ENCODE assay signal across 7 mouse cellular contexts in genomic region chr11:69876867-69877266, GRCm38 (mm10). TPM values are rescaled to one million over a fixed set of nuclear protein-coding genes. Genes with fewer than 3 reads are reported as not detected.
A peak's percentile ranks its signal among the peaks of the same experiment; 100 is the strongest.
DNase-seq lines count a peak whose midpoint lies in the region; ATAC-seq and TF ChIP-seq lines count a peak whose summit lies in the region.

No protein-coding gene starts in this region.

- H3K27me3 ChIP-seq in intestine, embryonic 15.5 days (replicated peaks): no peaks in the 10 kb centered on the region
- no peaks in the 10 kb centered on the region for H3K27me3 ChIP-seq in limb, embryonic 10.5 days (ENCODE audit: low read depth, poor library complexity, severe bottlenecking)
- peaks cover 17% of the 10 kb centered on the region for H3K27me3 ChIP-seq in midbrain, embryonic 13.5 days
- no peaks in the 10 kb centered on the region for H3K27me3 ChIP-seq in small intestine, adult 2 months (ENCODE audit: control insufficient read depth, insufficient read depth, low read length)

- peak overlapping the region; percentile 32; the same call in 1 of the 2 replicates for H3K27ac ChIP-seq in intestine, embryonic 15.5 days
- H3K27ac ChIP-seq in limb, embryonic 10.5 days: peak overlapping the region; percentile 15; the same call in 1 of the 2 replicates
- H3K27ac ChIP-seq in midbrain, embryonic 13.5 days: peak overlapping the region; percentile 14; the same call in 1 of the 2 replicates
- H3K27ac ChIP-seq in small intestine, adult 2 months (ENCODE audit: insufficient read depth, low read depth, low read length): peak overlapping the region; percentile 17; the same call in 1 of the 2 replicates

- peak; percentile 24 for ATAC-seq in intestine, embryonic 15.5 days
- peak; percentile 44 for ATAC-seq in midbrain, embryonic 13.5 days

- H3K4me1 ChIP-seq in intestine, embryonic 15.5 days (replicated peaks): peaks cover 27% of the 10 kb centered on the region
- H3K4me1 ChIP-seq in limb, embryonic 10.5 days: peaks cover 50% of the 10 kb centered on the region
- peaks cover 34% of the 10 kb centered on the region for H3K4me1 ChIP-seq in midbrain, embryonic 13.5 days (replicated peaks)
- H3K4me1 ChIP-seq in small intestine, adult 2 months (ENCODE audit: control insufficient read depth, insufficient read depth, insufficient read length, low read length): peaks cover 11% of the 10 kb centered on the region

- H3K4me3 ChIP-seq in intestine, embryonic 15.5 days (replicated peaks): no peak overlapping the region; the same call in 1 of the 2 replicates
- peak overlapping the region; percentile 33 for H3K4me3 ChIP-seq in limb, embryonic 10.5 days
- peak overlapping the region; percentile 17 for H3K4me3 ChIP-seq in midbrain, embryonic 13.5 days (replicated peaks)
- no peak overlapping the region for H3K4me3 ChIP-seq in small intestine, adult 2 months (ENCODE audit: low read depth, low read length)

- H3K9ac ChIP-seq in intestine, embryonic 15.5 days: no peak overlapping the region
- 0 out of 2 replicates have a peak overlapping the region, but pooled peaks have one; percentile 10 for H3K9ac ChIP-seq in midbrain, embryonic 13.5 days (replicated peaks)

- 8% methylated on average over 12 of the region's 12 CpGs for WGBS in intestine, embryonic 15.5 days
- WGBS in limb, embryonic 10.5 days: 5% methylated on average over 12 of the region's 12 CpGs
- WGBS in midbrain, embryonic 13.5 days: 1% methylated on average over 12 of the region's 12 CpGs
- 1% methylated on average over 12 of the region's 12 CpGs for WGBS in small intestine, adult 2 months

- TF ChIP-seq POLR2A in small intestine, adult 2 months (IDR thresholded peaks at IDR 0.05; ENCODE audit: low read depth, low read length): no peak

- no peaks in the 10 kb centered on the region for H3K36me3 ChIP-seq in intestine, embryonic 15.5 days
- no peaks in the 10 kb centered on the region for H3K36me3 ChIP-seq in limb, embryonic 10.5 days
- no peaks in the 10 kb centered on the region for H3K36me3 ChIP-seq in midbrain, embryonic 13.5 days
- H3K36me3 ChIP-seq in small intestine, adult 2 months (ENCODE audit: control insufficient read depth, insufficient read depth, low read length): no peaks in the 10 kb centered on the region

- peak; percentile 85 to 94 for DNase-seq in adrenal gland, adult (ENCODE audit: inconsistent age in 2 of 2, low spot score in 1 of 2)
- DNase-seq in embryo, embryonic 10.5 days (ENCODE audit: low spot score): peak; percentile 88
- DNase-seq in gastrocnemius, postnatal 25 days: peak; percentile 78
- peak; percentile 89 for DNase-seq in limb, embryonic 10.5 days (ENCODE audit: low spot score)

- H3K4me2 ChIP-seq in intestine, embryonic 15.5 days (replicated peaks): peak overlapping the region; percentile 34
- H3K4me2 ChIP-seq in midbrain, embryonic 13.5 days (replicated peaks): peak overlapping the region; percentile 37

- peak; percentile 90 for TF ChIP-seq CTCF in small intestine, adult 2 months (IDR thresholded peaks at IDR 0.05; ENCODE audit: extremely low read depth, insufficient read length, insufficient replicate concordance, low read depth, low read length)

- H3K9me3 ChIP-seq in intestine, embryonic 15.5 days: no peaks in the 10 kb centered on the region
- no peaks in the 10 kb centered on the region for H3K9me3 ChIP-seq in limb, embryonic 10.5 days (replicated peaks)
- no peaks in the 10 kb centered on the region for H3K9me3 ChIP-seq in midbrain, embryonic 13.5 days

RNA-seq across cellular contexts. Expression of gene Tmem95, which starts 1.0 kb away (rescaled TPM):
- not detected for total RNA-seq in gastrocnemius, postnatal 25 days (2021)
- not detected in 2 replicates for polyA plus RNA-seq in intestine, embryonic 15.5 days (2015; fragmentation: Nextera tagmentation; extraction: Ambion mirVana)
- polyA plus RNA-seq in limb, embryonic 10.5 days (2016; fragmentation: Nextera tagmentation; extraction: Ambion mirVana): not detected in 2 replicates
- polyA plus RNA-seq in midbrain, embryonic 13.5 days (2015; fragmentation: Nextera tagmentation; extraction: Ambion mirVana): not detected in 2 replicates
- polyA plus RNA-seq in small intestine, adult 2 months (2012; rRNA removed): not detected in 2 replicates

RNA-seq across cellular contexts. Expression of gene Kctd11, which starts 4.3 kb away (rescaled TPM):
- total RNA-seq in gastrocnemius, postnatal 25 days (2021): 1 to 10 TPM; 1.7 to 2.2 TPM
- polyA plus RNA-seq in intestine, embryonic 15.5 days (2015; fragmentation: Nextera tagmentation; extraction: Ambion mirVana): 5.2 and 5.5 TPM in 2 replicates
- 6.1 and 6.4 TPM in 2 replicates for polyA plus RNA-seq in limb, embryonic 10.5 days (2016; fragmentation: Nextera tagmentation; extraction: Ambion mirVana)
- polyA plus RNA-seq in midbrain, embryonic 13.5 days (2015; fragmentation: Nextera tagmentation; extraction: Ambion mirVana): 1.3 and 1.7 TPM in 2 replicates
- polyA plus RNA-seq in small intestine, adult 2 months (2012; rRNA removed): 1.6 and 2.8 TPM in 2 replicates

RNA-seq across cellular contexts. Expression of gene Tnk1, which starts 18.3 kb away (rescaled TPM):
- under 1 TPM in 1 of 2 experiments, not detected in 1; 0.11 TPM for total RNA-seq in gastrocnemius, postnatal 25 days (2021)
- polyA plus RNA-seq in intestine, embryonic 15.5 days (2015; fragmentation: Nextera tagmentation; extraction: Ambion mirVana): 14.4 and 16.4 TPM in 2 replicates
- polyA plus RNA-seq in limb, embryonic 10.5 days (2016; fragmentation: Nextera tagmentation; extraction: Ambion mirVana): 1.1 TPM in 2 replicates
- polyA plus RNA-seq in midbrain, embryonic 13.5 days (2015; fragmentation: Nextera tagmentation; extraction: Ambion mirVana): 0.27 and 0.31 TPM in 2 replicates
- polyA plus RNA-seq in small intestine, adult 2 months (2012; rRNA removed): 21.1 and 46.3 TPM in 2 replicates

RNA-seq across cellular contexts. Expression of gene Acap1, which starts 18.5 kb away (rescaled TPM):
- under 1 TPM; 0.26 to 0.38 TPM for total RNA-seq in gastrocnemius, postnatal 25 days (2021)
- polyA plus RNA-seq in intestine, embryonic 15.5 days (2015; fragmentation: Nextera tagmentation; extraction: Ambion mirVana): 4.8 and 5.9 TPM in 2 replicates
- polyA plus RNA-seq in limb, embryonic 10.5 days (2016; fragmentation: Nextera tagmentation; extraction: Ambion mirVana): 0.93 and 1.7 TPM in 2 replicates
- 0.37 and 0.48 TPM in 2 replicates for polyA plus RNA-seq in midbrain, embryonic 13.5 days (2015; fragmentation: Nextera tagmentation; extraction: Ambion mirVana)
- 7.3 and 11.6 TPM in 2 replicates for polyA plus RNA-seq in small intestine, adult 2 months (2012; rRNA removed)

RNA-seq across cellular contexts. Expression of gene 2810408A11Rik, which starts 23.9 kb away (rescaled TPM):
- not detected for total RNA-seq in gastrocnemius, postnatal 25 days (2021)
- 7.7 and 7.9 TPM in 2 replicates for polyA plus RNA-seq in intestine, embryonic 15.5 days (2015; fragmentation: Nextera tagmentation; extraction: Ambion mirVana)
- 20.2 and 25.8 TPM in 2 replicates for polyA plus RNA-seq in limb, embryonic 10.5 days (2016; fragmentation: Nextera tagmentation; extraction: Ambion mirVana)
- polyA plus RNA-seq in midbrain, embryonic 13.5 days (2015; fragmentation: Nextera tagmentation; extraction: Ambion mirVana): 16.1 and 17.1 TPM in 2 replicates
- 1.8 and 2.6 TPM in 2 replicates for polyA plus RNA-seq in small intestine, adult 2 months (2012; rRNA removed)

Comparison
In these comparisons a context has a peak if more than half of its experiments do, and no peak if none do; other contexts are left out.
1. H3K4me3 ChIP-seq: peak in limb, embryonic 10.5 days (single experiment) and midbrain, embryonic 13.5 days (single experiment); none in intestine, embryonic 15.5 days (single experiment) and small intestine, adult 2 months (single experiment).
2. Peak in every context shown above with its lines, with median percentiles within 50 percentile points of each other: DNase-seq and H3K27ac ChIP-seq.